Mouse (Mus musculus) E14TG2a.4 (cell line): ENCODE data around the gene Acot6.

Source experiments
- CTCF ChIP-seq: conservative IDR thresholded peaks from 2 replicates; pipeline ENCODE4 v1.5.1; 2014; ENCODE audit warnings: low read length
- NANOG ChIP-seq: IDR thresholded peaks from 2 replicates; pipeline ENCODE4 v1.6.1; 2014; ENCODE audit warnings: borderline replicate concordance, low read length, mixed read lengths

- TF ChIP-seq CTCF (no peak), NANOG (no peak)
Observed at GRCm38 (mm10) chr12:84107692-84108091, 7.2 kb downstream of the Acot6 start.
